Mouse (Mus musculus) heart, adult 2 months (tissue): ENCODE measurements around the gene Akt3. TPM values are rescaled to one million over a fixed set of nuclear protein-coding genes. Genes with fewer than 3 reads are reported as not detected.

Source experiments
- DNase-seq, 2 experiments: peaks; one replicate each; pipeline ENCODE4 v3.0.0; 2021
- H3K27ac ChIP-seq: fragments of 200-600 bp; 2 replicates; pipeline ENCODE4 v1.8.1; 2022
- H3K27me3 ChIP-seq: fragments of 200-500 bp; 2 replicates; pipeline ENCODE4 v1.6.1; 2012; ENCODE audit warnings: mild to moderate bottlenecking, low read length, inconsistent platforms, mixed read lengths; ENCODE audit not compliant: control insufficient read depth, insufficient read depth
- H3K36me3 ChIP-seq: fragments of 200-500 bp; 2 replicates; pipeline ENCODE4 v1.6.1; 2012; ENCODE audit warnings: low read length, inconsistent platforms; ENCODE audit not compliant: control insufficient read depth, insufficient read depth
- H3K4me1 ChIP-seq: fragments of 200-500 bp; 2 replicates; pipeline ENCODE4 v1.6.1; 2011; ENCODE audit warnings: low read length; ENCODE audit not compliant: control insufficient read depth, insufficient read depth
- H3K4me3 ChIP-seq: fragments of 200-600 bp; 2 replicates; pipeline ENCODE4 v1.8.1; 2022
- H3K79me2 ChIP-seq: fragments of 200-500 bp; replicated peaks from 2 replicates; pipeline ENCODE4 v1.6.1; 2012; ENCODE audit warnings: mild to moderate bottlenecking, inconsistent platforms, low read length, moderate library complexity, mixed read lengths; ENCODE audit not compliant: control insufficient read depth, insufficient read depth
- H3K9ac ChIP-seq: fragments of 200-500 bp; 2 replicates; pipeline ENCODE4 v1.6.1; 2012; ENCODE audit warnings: low read depth, mild to moderate bottlenecking, control low read depth, inconsistent platforms, low read length, mixed read lengths
- CTCF ChIP-seq: fragments of 200-600 bp; IDR thresholded peaks from 2 replicates; pipeline ENCODE4 v1.8.1; 2022; ENCODE audit warnings: antibody characterized with exemption, mild to moderate bottlenecking, moderate library complexity
- EP300 ChIP-seq: fragments of 200-500 bp; IDR thresholded peaks from 2 replicates; pipeline ENCODE4 v1.6.1; 2011; ENCODE audit warnings: low read depth, low read length, control low read depth; ENCODE audit not compliant: insufficient read depth
- POLR2A ChIP-seq: fragments of 200-500 bp; IDR thresholded peaks from 2 replicates; pipeline ENCODE4 v1.6.1; 2011; ENCODE audit warnings: mild to moderate bottlenecking, low read depth, low read length, control low read depth; ENCODE audit not compliant: insufficient read depth
- WGBS: fragments of 180-500 bp; shearing (Covaris S2); methylation state at CpG from one replicate; pipeline ENCODE4 v1.1.7; 2018; 5-methylcytosine and 5-hydroxymethylcytosine counted together
- intact Hi-C: fragments of 180-260 bp; cut with DNase I; formaldehyde crosslinking; loops from one replicate; pipeline ENCODE4 v1.15.1; 2025
- polyA plus RNA-seq: library from polyadenylated mRNA; depleted of rRNA; stranded (reverse); fragments of >200 nt; gene quantifications from 2 replicates; pipeline ENCODE4 v1.2.3, GENCODE M21; 2012
- total RNA-seq, 2 experiments: library from RNA; stranded (reverse); gene quantifications; 2 replicates each; pipeline ENCODE4 v1.2.3; 2021

Gene Akt3
- total and polyA plus RNA-seq, 3 experiments: 4.8 to 20.2 (median 20.0) TPM

GRCm38 (mm10) chr1:177248638-177249037, 9.4 kb downstream of the Akt3 start:
- Histone ChIP-seq H3K79me2 (peaks cover 2% of the 10 kb centered on the region; the same call in 1 of the 2 replicates), H3K27ac (no peak overlapping the region), H3K4me1 (peaks cover 2% of the 10 kb centered on the region), H3K36me3 (peaks cover 3% of the 10 kb centered on the region), H3K27me3 (no peaks in the 10 kb centered on the region), H3K4me3 (no peak overlapping the region), H3K9ac (no peak overlapping the region)
- no peak for TF ChIP-seq CTCF
- no peak for TF ChIP-seq EP300
- TF ChIP-seq POLR2A: no peak
- 33% methylated on average over 4 of the region's 4 CpGs for WGBS
- intact Hi-C loops: no loop called here
- DNase-seq: peak; percentile 13 to 28

GRCm38 (mm10) chr1:177238368-177238767, 19.6 kb downstream of the Akt3 start:
- intact Hi-C loops: no loop called here
- no peak for DNase-seq
- H3K36me3 ChIP-seq: no peaks in the 10 kb centered on the region; the same call in 1 of the 2 replicates
- TF ChIP-seq POLR2A (no peak), CTCF (no peak), EP300 (no peak)
- no peak overlapping the region for H3K4me3 ChIP-seq
- no peaks in the 10 kb centered on the region for H3K4me1 ChIP-seq
- 47% methylated on average over 2 of the region's 2 CpGs for WGBS
- H3K27ac ChIP-seq: no peak overlapping the region
- H3K79me2 ChIP-seq: no peaks in the 10 kb centered on the region
- H3K27me3 ChIP-seq: no peaks in the 10 kb centered on the region
- H3K9ac ChIP-seq: no peak overlapping the region

DNA sequence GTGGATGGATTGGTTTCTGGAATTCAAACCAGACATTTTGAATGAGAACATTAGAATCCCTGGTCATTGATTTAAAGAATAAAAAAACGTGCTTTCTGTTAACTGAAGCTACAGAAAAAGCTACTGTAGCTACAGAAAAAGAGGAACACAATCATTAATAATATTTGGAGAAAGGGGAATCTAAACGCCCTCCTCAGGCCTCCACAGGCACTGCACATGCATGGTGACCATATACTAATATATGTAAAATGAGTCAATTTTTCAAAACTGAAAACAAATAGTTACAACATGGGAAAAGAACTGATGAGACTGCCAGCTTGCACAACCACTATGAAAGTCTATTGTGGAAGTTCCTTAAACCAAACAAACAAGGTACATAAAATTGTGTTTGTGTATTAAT, 21.3 kb downstream of the Akt3 start:
- Histone ChIP-seq H3K9ac (no peak overlapping the region), H3K36me3 (no peaks in the 10 kb centered on the region; the same call in 1 of the 2 replicates), H3K79me2 (no peaks in the 10 kb centered on the region), H3K27ac (no peak overlapping the region), H3K27me3 (no peaks in the 10 kb centered on the region), H3K4me1 (peaks cover under 1% of the 10 kb centered on the region), H3K4me3 (no peak overlapping the region)
- 66% methylated on average over 2 of the region's 2 CpGs for WGBS
- peak; percentile 39 for TF ChIP-seq CTCF
- TF ChIP-seq EP300: no peak
- DNase-seq: no peak
- intact Hi-C loops: no loop called here

DNA sequence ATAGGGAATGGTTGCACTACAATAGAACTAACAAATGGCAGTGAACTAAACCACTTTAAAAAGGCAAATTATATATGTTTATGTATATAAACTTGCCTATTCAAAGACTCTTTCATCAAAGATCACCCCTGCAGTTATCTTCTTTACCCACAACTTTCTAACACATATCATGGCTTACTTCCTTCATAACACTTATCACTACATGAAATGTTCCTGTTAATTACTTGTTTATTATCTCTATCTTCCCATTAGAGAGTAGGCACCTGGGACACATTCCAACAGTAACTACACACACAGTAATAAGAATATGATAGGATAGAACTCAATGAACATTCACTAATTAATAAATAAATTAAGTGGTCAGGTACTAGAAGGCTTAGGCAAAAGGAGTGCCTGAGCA, 21.8 kb downstream of the Akt3 start:
- Histone ChIP-seq H3K9ac (no peak overlapping the region), H3K4me1 (peaks cover 2% of the 10 kb centered on the region), H3K36me3 (no peaks in the 10 kb centered on the region; the same call in 1 of the 2 replicates), H3K4me3 (no peak overlapping the region), H3K27ac (no peak overlapping the region), H3K79me2 (no peaks in the 10 kb centered on the region), H3K27me3 (no peaks in the 10 kb centered on the region)
- TF ChIP-seq EP300: no peak
- no peak for TF ChIP-seq CTCF
- no peak for TF ChIP-seq POLR2A
- intact Hi-C loops: no loop called here
- DNase-seq: no peak

- intact Hi-C loops: no loop called here
These were observed 23.5 kb downstream of the Akt3 start for GRCm38 (mm10) chr1:177234462-177234861.

DNA sequence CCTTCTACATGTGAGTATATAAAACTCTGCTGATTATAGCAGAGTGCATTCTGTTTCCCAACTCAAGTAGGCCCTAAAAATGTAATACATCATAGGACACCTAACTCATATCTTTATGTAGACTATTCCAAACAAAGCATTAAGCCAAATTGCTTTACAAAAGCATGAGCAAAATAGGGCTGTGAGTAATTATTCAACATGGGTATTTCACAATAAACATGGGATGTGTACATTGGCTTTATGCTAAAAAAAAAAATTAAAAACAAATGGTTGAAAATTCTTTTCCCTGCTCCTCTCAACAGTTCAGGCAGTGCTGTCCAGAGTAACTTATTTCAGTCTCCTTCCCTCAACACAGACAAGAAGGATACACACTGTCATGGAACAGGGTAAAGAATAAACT, 26.9 kb downstream of the Akt3 start:
- H3K27me3 ChIP-seq: no peaks in the 10 kb centered on the region
- intact Hi-C loops: no loop called here
- H3K36me3 ChIP-seq: no peaks in the 10 kb centered on the region; the same call in 1 of the 2 replicates
- no peak for DNase-seq
- no peak overlapping the region for H3K9ac ChIP-seq
- H3K27ac ChIP-seq: no peak overlapping the region
- H3K4me3 ChIP-seq: no peak overlapping the region
- peaks cover 2% of the 10 kb centered on the region for H3K4me1 ChIP-seq
- TF ChIP-seq POLR2A (no peak), EP300 (no peak), CTCF (no peak)
- H3K79me2 ChIP-seq: no peaks in the 10 kb centered on the region

More at GRCm38 (mm10) chr1:177234462-177234861, 23.5 kb downstream of the Akt3 start:
- Histone ChIP-seq H3K27ac (no peak overlapping the region), H3K4me1 (peaks cover 2% of the 10 kb centered on the region), H3K4me3 (no peak overlapping the region), H3K36me3 (no peaks in the 10 kb centered on the region; the same call in 1 of the 2 replicates), H3K9ac (no peak overlapping the region), H3K27me3 (no peaks in the 10 kb centered on the region), H3K79me2 (no peaks in the 10 kb centered on the region)
- TF ChIP-seq CTCF: no peak
- no peak for TF ChIP-seq EP300
- TF ChIP-seq POLR2A: no peak
- WGBS: 89% methylated on average over 5 of the region's 5 CpGs
- DNase-seq: no peak
